Mouse (Mus musculus): Measurements from ENCODE around the gene Abcc4. TPM values are rescaled to one million over a fixed set of nuclear protein-coding genes. Genes with fewer than 3 reads are reported as not detected.

Abcc4 gene
- total and polyA plus RNA-seq, 3 experiments: 5.7 to 9.8 (median 9.1) TPM

DNA sequence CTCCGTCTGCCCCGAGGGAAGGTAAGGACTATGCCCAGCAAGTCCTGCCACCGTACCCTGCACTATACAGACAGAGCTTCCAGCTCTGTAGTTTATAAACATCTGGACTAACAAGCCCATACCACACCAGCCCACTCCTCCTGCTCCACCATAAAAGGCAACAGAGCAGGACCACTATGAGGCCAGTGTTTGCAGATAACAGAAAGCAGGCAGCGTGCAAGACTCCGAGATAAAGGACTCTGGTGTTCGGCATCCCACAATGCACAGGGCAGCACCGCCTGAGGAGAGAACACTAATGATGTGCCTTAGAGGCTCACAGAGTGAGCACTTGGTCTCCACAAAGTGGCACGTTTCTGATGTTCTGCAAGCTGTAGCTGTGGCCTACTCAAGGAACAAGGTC lies 63.9 kb downstream of the Abcc4 start:
- intact Hi-C loops (cut with DNase I): no loop called here
- WGBS: 74% methylated on average over 8 of the region's 8 CpGs
- no peak overlapping the region for H3K9ac ChIP-seq (ENCODE audit: low read depth, low read length)
- H3K36me3 ChIP-seq (ENCODE audit: control insufficient read depth, insufficient read depth, low read length): no peaks in the 10 kb centered on the region
- H3K27me3 ChIP-seq (ENCODE audit: control insufficient read depth, insufficient read depth, low read length): no peaks in the 10 kb centered on the region
- H3K4me1 ChIP-seq (ENCODE audit: control insufficient read depth, insufficient read depth, low read length): no peaks in the 10 kb centered on the region
- no peak for DNase-seq
- H3K4me3 ChIP-seq: no peak overlapping the region
- no peak overlapping the region for H3K27ac ChIP-seq
- TF ChIP-seq EP300 (IDR thresholded peaks at IDR 0.05; ENCODE audit: insufficient read depth, low read depth, low read length) (no peak), CTCF (IDR thresholded peaks at IDR 0.05) (no peak)
- no peaks in the 10 kb centered on the region for H3K79me2 ChIP-seq (replicated peaks; ENCODE audit: control insufficient read depth, insufficient read depth, low read length)

DNA sequence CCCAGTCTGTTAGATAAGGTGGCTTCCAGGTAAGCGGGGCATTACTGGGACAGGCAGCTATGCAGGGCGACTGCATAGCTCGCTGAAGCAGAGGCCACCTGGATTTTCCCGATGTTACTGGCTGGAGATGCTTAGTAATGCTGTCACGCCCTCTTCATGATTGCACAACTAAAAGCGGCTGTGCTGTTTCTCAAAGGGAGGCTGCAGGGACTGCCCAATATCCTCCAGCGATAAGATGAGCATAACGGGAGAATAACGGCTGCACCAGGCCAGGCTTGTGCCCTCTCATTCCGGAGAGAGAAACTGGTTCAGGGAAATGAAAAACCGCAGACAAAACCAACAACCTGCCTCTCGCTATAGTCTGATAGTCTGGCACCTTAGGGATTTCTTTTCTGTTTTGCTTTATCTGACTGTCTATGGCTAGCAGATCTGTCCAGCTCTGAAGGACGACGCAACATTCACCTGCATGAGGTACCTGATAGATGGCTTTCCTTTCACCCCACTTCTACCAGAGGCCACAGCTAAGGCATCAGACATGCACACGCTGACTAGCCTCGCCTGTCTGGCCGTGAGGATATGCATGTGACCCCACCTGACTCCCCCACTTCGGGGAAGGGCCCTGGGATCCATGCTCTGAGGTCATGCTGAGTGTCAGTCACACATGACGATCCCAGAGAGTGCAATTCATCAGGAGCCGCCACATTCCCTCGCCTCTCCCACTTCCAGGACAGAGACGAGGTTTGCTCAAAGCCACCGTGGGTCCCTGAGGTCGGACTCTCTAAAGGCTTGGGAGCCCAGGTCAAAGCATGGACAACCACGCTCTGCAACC lies 67.4 kb downstream of the Abcc4 start:
- Histone ChIP-seq H3K9ac (ENCODE audit: low read depth, low read length) (no peak overlapping the region), H3K36me3 (ENCODE audit: control insufficient read depth, insufficient read depth, low read length) (no peaks in the 10 kb centered on the region), H3K4me1 (ENCODE audit: control insufficient read depth, insufficient read depth, low read length) (peaks cover 7% of the 10 kb centered on the region), H3K27me3 (ENCODE audit: control insufficient read depth, insufficient read depth, low read length) (no peaks in the 10 kb centered on the region), H3K4me3 (no peak overlapping the region), H3K79me2 (replicated peaks; ENCODE audit: control insufficient read depth, insufficient read depth, low read length) (no peaks in the 10 kb centered on the region), H3K27ac (no peak overlapping the region)
- intact Hi-C loops (cut with DNase I): loop anchor here (5.0 kb wide), 3 partner anchors 34 to 69 kb away; partner anchors contain the start of gene Abcc4
- no peak for DNase-seq
- WGBS: 82% methylated on average over 25 of the region's 25 CpGs
- TF ChIP-seq POLR2A (IDR thresholded peaks at IDR 0.05; ENCODE audit: insufficient read depth, low read depth, low read length): no peak
- no peak for TF ChIP-seq CTCF (IDR thresholded peaks at IDR 0.05)
- no peak for TF ChIP-seq EP300 (IDR thresholded peaks at IDR 0.05; ENCODE audit: insufficient read depth, low read depth, low read length)

DNA sequence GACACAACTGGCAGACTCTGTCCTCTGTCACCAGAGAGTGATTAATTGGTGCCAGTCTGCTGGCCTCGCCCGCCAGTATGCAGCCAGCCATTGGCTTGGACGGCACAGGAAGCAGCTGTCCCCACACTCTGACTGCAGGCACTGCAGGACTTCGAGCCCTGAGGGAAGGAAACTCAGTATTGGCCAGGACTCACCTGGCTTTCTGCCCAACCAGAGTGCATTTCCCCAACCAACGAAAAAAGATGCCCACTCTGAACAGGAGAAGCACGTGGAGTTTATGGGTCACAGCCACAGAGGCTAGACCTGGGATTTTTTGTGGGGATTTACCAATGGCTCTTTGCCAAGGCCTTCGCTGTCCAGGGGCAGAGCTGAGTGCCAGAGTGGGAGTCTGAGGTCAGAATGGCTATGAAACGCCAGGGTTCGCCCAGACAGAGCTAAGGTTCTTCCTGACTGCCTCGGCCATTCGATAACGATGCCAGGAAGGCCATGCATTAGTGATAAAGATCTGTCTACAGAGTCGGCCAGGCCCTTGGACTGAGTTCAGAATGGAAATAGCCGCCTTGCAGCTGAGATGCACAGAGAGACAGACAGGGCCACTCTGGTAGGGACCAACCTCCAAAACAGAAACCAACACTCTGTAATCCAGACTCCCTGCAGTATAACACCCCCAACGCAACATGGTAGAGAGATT lies 70.4 kb downstream of the Abcc4 start:
- peak overlapping the region; percentile 13 for H3K4me3 ChIP-seq
- DNase-seq: peak; percentile 75 to 81
- H3K36me3 ChIP-seq (ENCODE audit: control insufficient read depth, insufficient read depth, low read length): no peaks in the 10 kb centered on the region
- no peaks in the 10 kb centered on the region for H3K79me2 ChIP-seq (replicated peaks; ENCODE audit: control insufficient read depth, insufficient read depth, low read length)
- H3K27me3 ChIP-seq (ENCODE audit: control insufficient read depth, insufficient read depth, low read length): no peaks in the 10 kb centered on the region
- H3K9ac ChIP-seq (ENCODE audit: low read depth, low read length): no peak overlapping the region
- H3K27ac ChIP-seq: peak overlapping the region; percentile 36
- TF ChIP-seq EP300 (IDR thresholded peaks at IDR 0.05; ENCODE audit: insufficient read depth, low read depth, low read length): 0 out of 2 replicates have a peak, but pooled peaks have one; percentile 35
- no peak for TF ChIP-seq POLR2A (IDR thresholded peaks at IDR 0.05; ENCODE audit: insufficient read depth, low read depth, low read length)
- intact Hi-C loops (cut with DNase I): loop anchor here (5.0 kb wide), 3 partner anchors 37 to 72 kb away; partner anchors contain the start of gene Abcc4
- peaks cover 7% of the 10 kb centered on the region for H3K4me1 ChIP-seq (ENCODE audit: control insufficient read depth, insufficient read depth, low read length)
- WGBS: 11% methylated on average over 15 of the region's 15 CpGs

DNA sequence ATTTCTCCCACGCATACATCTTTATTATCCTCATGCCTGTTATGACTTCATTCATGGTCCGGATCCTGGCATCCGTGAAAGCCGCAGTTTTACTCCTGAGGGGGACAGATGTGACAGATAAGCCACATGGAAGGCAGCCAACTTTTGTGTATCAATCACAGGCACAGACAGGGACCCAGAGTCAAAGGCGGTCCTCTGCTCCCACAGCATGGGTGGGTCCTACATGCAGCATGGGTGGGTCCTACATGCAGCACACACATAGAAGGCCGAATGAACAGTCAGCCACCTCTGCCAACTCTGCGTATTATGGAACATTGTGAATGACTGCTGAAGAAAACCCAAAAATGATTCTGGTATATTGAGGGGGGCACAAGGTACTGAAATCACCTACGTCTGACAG lies 76.4 kb downstream of the Abcc4 start:
- Histone ChIP-seq H3K9ac (ENCODE audit: low read depth, low read length) (no peak overlapping the region), H3K4me3 (no peak overlapping the region), H3K4me1 (ENCODE audit: control insufficient read depth, insufficient read depth, low read length) (no peaks in the 10 kb centered on the region), H3K27ac (no peak overlapping the region), H3K79me2 (replicated peaks; ENCODE audit: control insufficient read depth, insufficient read depth, low read length) (no peaks in the 10 kb centered on the region), H3K27me3 (ENCODE audit: control insufficient read depth, insufficient read depth, low read length) (no peaks in the 10 kb centered on the region), H3K36me3 (ENCODE audit: control insufficient read depth, insufficient read depth, low read length) (no peaks in the 10 kb centered on the region)
- 69% methylated on average over 8 of the region's 8 CpGs for WGBS
- no peak for TF ChIP-seq EP300 (IDR thresholded peaks at IDR 0.05; ENCODE audit: insufficient read depth, low read depth, low read length)
- no peak for TF ChIP-seq CTCF (IDR thresholded peaks at IDR 0.05)
- TF ChIP-seq POLR2A (IDR thresholded peaks at IDR 0.05; ENCODE audit: insufficient read depth, low read depth, low read length): no peak
- intact Hi-C loops (cut with DNase I): no loop called here
- no peak for DNase-seq

DNA sequence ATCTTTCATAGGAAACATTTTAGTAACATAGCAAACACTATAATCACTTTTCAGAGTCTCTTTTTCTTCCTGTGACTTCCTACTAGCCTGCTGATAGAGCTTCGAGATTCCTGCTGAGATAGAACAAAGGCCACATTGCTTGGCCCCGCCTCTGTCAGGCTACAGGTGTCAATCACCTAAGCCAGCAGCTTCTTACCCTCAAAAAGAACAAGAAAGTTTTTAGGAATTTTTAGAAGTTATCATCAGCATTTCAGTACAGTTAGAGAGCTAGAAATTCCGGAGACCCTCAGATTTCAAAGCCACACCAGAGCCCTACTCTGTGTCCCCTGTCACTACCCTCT lies 84.6 kb downstream of the Abcc4 start:
- no peak overlapping the region for H3K9ac ChIP-seq (ENCODE audit: low read depth, low read length)
- TF ChIP-seq CTCF (IDR thresholded peaks at IDR 0.05): no peak
- no peaks in the 10 kb centered on the region for H3K27me3 ChIP-seq (ENCODE audit: control insufficient read depth, insufficient read depth, low read length)
- H3K4me3 ChIP-seq: no peak overlapping the region
- intact Hi-C loops (cut with DNase I): no loop called here
- no peak overlapping the region for H3K27ac ChIP-seq
- H3K36me3 ChIP-seq (ENCODE audit: control insufficient read depth, insufficient read depth, low read length): no peaks in the 10 kb centered on the region
- no peaks in the 10 kb centered on the region for H3K79me2 ChIP-seq (replicated peaks; ENCODE audit: control insufficient read depth, insufficient read depth, low read length)
- WGBS: 63% methylated on average over 3 of the region's 3 CpGs
- DNase-seq: no peak
- H3K4me1 ChIP-seq (ENCODE audit: control insufficient read depth, insufficient read depth, low read length): no peaks in the 10 kb centered on the region

DNA sequence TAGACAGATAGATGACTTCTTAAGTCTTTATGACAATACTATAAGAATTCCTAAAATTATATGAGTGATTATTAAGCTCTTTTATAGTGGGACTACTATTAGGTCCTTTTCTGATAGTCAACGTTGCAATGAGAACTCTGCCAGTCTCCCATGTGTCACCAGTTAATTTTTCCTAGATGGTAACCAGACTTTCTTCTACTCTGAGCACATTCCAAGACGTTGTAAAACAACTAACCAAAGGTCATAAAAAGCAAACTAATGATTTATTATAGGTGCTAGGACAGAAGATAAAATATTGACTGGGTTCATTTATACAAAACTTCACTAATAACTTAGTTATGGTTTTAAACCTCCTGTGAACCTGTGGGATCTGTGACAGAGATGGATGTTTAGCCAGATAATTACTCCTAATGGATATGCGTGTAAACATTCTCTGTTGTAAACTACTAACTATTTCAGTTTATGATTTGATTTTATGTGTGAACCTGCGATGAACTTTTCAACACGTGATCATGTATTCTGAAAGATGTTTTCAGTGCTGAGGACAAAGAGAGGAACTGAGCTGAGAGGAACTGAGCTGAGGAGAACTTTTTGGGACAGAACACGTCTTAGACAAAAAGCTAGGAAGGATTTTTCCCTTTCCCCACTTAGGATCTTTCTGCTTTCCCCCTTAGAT lies 85.1 kb downstream of the Abcc4 start:
- WGBS: 81% methylated on average over 6 of the region's 6 CpGs
- intact Hi-C loops (cut with DNase I): no loop called here

More for the DNA sequence above, 85.1 kb downstream of the Abcc4 start:
- Histone ChIP-seq H3K36me3 (ENCODE audit: control insufficient read depth, insufficient read depth, low read length) (no peaks in the 10 kb centered on the region), H3K4me3 (no peak overlapping the region), H3K27me3 (ENCODE audit: control insufficient read depth, insufficient read depth, low read length) (no peaks in the 10 kb centered on the region), H3K27ac (no peak overlapping the region), H3K4me1 (ENCODE audit: control insufficient read depth, insufficient read depth, low read length) (no peaks in the 10 kb centered on the region), H3K9ac (ENCODE audit: low read depth, low read length) (no peak overlapping the region), H3K79me2 (replicated peaks; ENCODE audit: control insufficient read depth, insufficient read depth, low read length) (no peaks in the 10 kb centered on the region)
- TF ChIP-seq POLR2A (IDR thresholded peaks at IDR 0.05; ENCODE audit: insufficient read depth, low read depth, low read length): no peak
- no peak for TF ChIP-seq CTCF (IDR thresholded peaks at IDR 0.05)
- no peak for TF ChIP-seq EP300 (IDR thresholded peaks at IDR 0.05; ENCODE audit: insufficient read depth, low read depth, low read length)
- no peak for DNase-seq

Data from heart, adult 2 months (tissue).